Mouse (Mus musculus) forebrain, embryonic 10.5 days (tissue): ENCODE results near the gene Cd200r3. TPM values are rescaled to one million over a fixed set of nuclear protein-coding genes. Genes with fewer than 3 reads are reported as not detected.

ENCODE experiments used
- DNase-seq: peaks from one replicate; pipeline ENCODE4 v3.0.0-alpha.2; 2017; ENCODE audit warnings: low spot score; ENCODE audit errors: extremely low spot score
- H3K27ac ChIP-seq: fragments of 300-500 bp; sonication (generic); 2 replicates; pipeline ENCODE4 v1.5.1; 2016; ENCODE audit warnings: mild to moderate bottlenecking
- H3K27me3 ChIP-seq: fragments of 300-500 bp; sonication (generic); 2 replicates; pipeline ENCODE4 v1.6.1; 2016; ENCODE audit warnings: mild to moderate bottlenecking; ENCODE audit not compliant: poor library complexity, severe bottlenecking
- H3K36me3 ChIP-seq: fragments of 300-500 bp; sonication (generic); replicated peaks from 2 replicates; pipeline ENCODE4 v1.6.1; 2016; ENCODE audit warnings: mild to moderate bottlenecking, moderate library complexity
- H3K4me1 ChIP-seq: fragments of 300-500 bp; sonication (generic); 2 replicates; pipeline ENCODE4 v1.6.1; 2016
- H3K4me3 ChIP-seq: fragments of 300-500 bp; sonication (generic); 2 replicates; pipeline ENCODE4 v1.5.1; 2016; ENCODE audit warnings: mild to moderate bottlenecking, moderate library complexity
- H3K9me3 ChIP-seq: fragments of 300-500 bp; sonication (generic); 2 replicates; pipeline ENCODE4 v1.6.1; 2016; ENCODE audit warnings: mild to moderate bottlenecking, moderate library complexity
- WGBS: fragments of 180-500 bp; shearing (Covaris S2); methylation state at CpG from one replicate; pipeline ENCODE4 v1.1.7; 2016; 5-methylcytosine and 5-hydroxymethylcytosine counted together
- polyA plus RNA-seq: library from polyadenylated mRNA; unstranded; fragments of >200 nt; fragmentation: Nextera tagmentation; extraction: Ambion mirVana; gene quantifications from 2 replicates; pipeline ENCODE4 v1.2.1, GENCODE M21; 2016

Cd200r3 gene
- polyA plus RNA-seq, 1 experiment from 2014 or later, result not detected

- H3K36me3 ChIP-seq, result no peaks in the 10 kb centered on the region
- H3K9me3 ChIP-seq, result no peaks in the 10 kb centered on the region
- WGBS, result 84% methylated on average over 6 of the region's 6 CpGs
- H3K4me3 ChIP-seq, result no peak overlapping the region
- H3K27ac ChIP-seq, result no peak overlapping the region
- no peaks in the 10 kb centered on the region for H3K4me1 ChIP-seq
- no peaks in the 10 kb centered on the region for H3K27me3 ChIP-seq
- no peak for DNase-seq
Observed at GRCm38 (mm10) chr16:45025321-45025720, 81.8 kb downstream of the Cd200r3 start.

GRCm38 (mm10) chr16:45029080-45029479 is 85.6 kb downstream of the Cd200r3 start:
- 94% methylated on average over 5 of the region's 5 CpGs for WGBS
- Histone ChIP-seq H3K4me3 (no peak overlapping the region), H3K27me3 (no peaks in the 10 kb centered on the region), H3K36me3 (no peaks in the 10 kb centered on the region), H3K27ac (no peak overlapping the region), H3K9me3 (no peaks in the 10 kb centered on the region), H3K4me1 (no peaks in the 10 kb centered on the region)
- no peak for DNase-seq

- no peak for DNase-seq
- Histone ChIP-seq H3K4me1 (no peaks in the 10 kb centered on the region), H3K27ac (no peak overlapping the region), H3K36me3 (no peaks in the 10 kb centered on the region), H3K4me3 (no peak overlapping the region), H3K27me3 (no peaks in the 10 kb centered on the region), H3K9me3 (no peaks in the 10 kb centered on the region)
- WGBS, result 100% methylated on average over 1 of the region's 1 CpGs
Observed at GRCm38 (mm10) chr16:45029493-45029892, 86.0 kb downstream of the Cd200r3 start.

GRCm38 (mm10) chr16:45030127-45030526 is 86.6 kb downstream of the Cd200r3 start:
- H3K9me3 ChIP-seq, result no peaks in the 10 kb centered on the region
- 87% methylated on average over 4 of the region's 4 CpGs for WGBS
- H3K27ac ChIP-seq, result no peak overlapping the region

GRCm38 (mm10) chr16:45030796-45031195 is 87.3 kb downstream of the Cd200r3 start:
- no peaks in the 10 kb centered on the region for H3K4me1 ChIP-seq
- H3K9me3 ChIP-seq, result no peaks in the 10 kb centered on the region
- no peak overlapping the region for H3K4me3 ChIP-seq
- H3K27ac ChIP-seq, result no peak overlapping the region
- no peaks in the 10 kb centered on the region for H3K27me3 ChIP-seq
- 78% methylated on average over 2 of the region's 2 CpGs for WGBS
- no peaks in the 10 kb centered on the region for H3K36me3 ChIP-seq
- DNase-seq, result no peak

More at GRCm38 (mm10) chr16:45030127-45030526, 86.6 kb downstream of the Cd200r3 start:
- Histone ChIP-seq H3K36me3 (no peaks in the 10 kb centered on the region), H3K4me1 (no peaks in the 10 kb centered on the region), H3K27me3 (no peaks in the 10 kb centered on the region), H3K4me3 (no peak overlapping the region)
- DNase-seq, result no peak

Other genes starting within 250 kb of the Cd200r3 start
- 15.4 and 17.1 TPM in 2 replicates for gene Nepro, start 219.4 kb upstream of the Cd200r3 start, polyA plus RNA-seq
- 31.9 and 32.4 TPM in 2 replicates for gene Gtpbp8, start 197.3 kb upstream of the Cd200r3 start, polyA plus RNA-seq
- gene Cd200r1, start 177.9 kb upstream of the Cd200r3 start, polyA plus RNA-seq, result 0.27 and 0.47 TPM in 2 replicates
- gene Cd200r4, start 131.9 kb upstream of the Cd200r3 start, polyA plus RNA-seq, result 0.14 TPM in 1 of 2 replicates, not detected in the other
- not detected in 2 replicates for gene Cd200r2, start 76.6 kb upstream of the Cd200r3 start, polyA plus RNA-seq
- gene Ccdc80, start 149.7 kb downstream of the Cd200r3 start, polyA plus RNA-seq, result 11.7 and 14.0 TPM in 2 replicates
- 10.1 and 12.0 TPM in 2 replicates for gene Slc35a5, start 215.0 kb downstream of the Cd200r3 start, polyA plus RNA-seq
- 33.3 and 34.6 TPM in 2 replicates for gene Atg3, start 215.1 kb downstream of the Cd200r3 start, polyA plus RNA-seq